Mouse (Mus musculus) MEL (cell line): Measurements from ENCODE around the gene Tmem132d. TPM values are rescaled to one million over a fixed set of nuclear protein-coding genes. Genes with fewer than 3 reads are reported as not detected.

Source experiments
- DNase-seq: peaks from one replicate; pipeline ENCODE4 v3.0.0; 2011; ENCODE audit warnings: low read depth, low spot score
- H3K27ac ChIP-seq: 2 replicates; pipeline ENCODE4 v1.5.1; 2012; ENCODE audit warnings: low read depth, mild to moderate bottlenecking, control low read depth, low read length, moderate library complexity; ENCODE audit not compliant: control insufficient read depth
- H3K27me3 ChIP-seq, 2 experiments: fragments of 150-350 bp in 1 of 2; sonication (generic) in 1 of 2; 2 replicates each; pipeline ENCODE4 v1.6.1; 2012; ENCODE audit warnings: low read length in 2 of 2, mild to moderate bottlenecking in 2 of 2, improper control_type of control experiment in 1 of 2, moderate library complexity in 1 of 2; ENCODE audit not compliant: insufficient read depth in 2 of 2, control insufficient read depth in 1 of 2
- H3K36me3 ChIP-seq, 2 experiments: 2 replicates each; pipeline ENCODE4 v1.6.1; 2012 to 2014; ENCODE audit warnings: low read length in 2 of 2, improper control_type of control experiment in 1 of 2, inconsistent platforms in 1 of 2, mild to moderate bottlenecking in 1 of 2; ENCODE audit not compliant: insufficient read depth in 2 of 2, control insufficient read depth in 1 of 2
- H3K4me1 ChIP-seq, 2 experiments: fragments of 150-350 bp in 1 of 2; sonication (generic) in 1 of 2; 2 replicates each; pipeline ENCODE4 v1.6.1; 2012; ENCODE audit warnings: low read length in 2 of 2, improper control_type of control experiment in 1 of 2, mild to moderate bottlenecking in 1 of 2; ENCODE audit not compliant: insufficient read depth in 2 of 2, control insufficient read depth in 1 of 2
- H3K4me3 ChIP-seq, 2 experiments: fragments of 150-350 bp in 1 of 2; sonication (generic) in 1 of 2; 2 replicates each; pipeline ENCODE4 v1.5.1; 2012; ENCODE audit warnings: low read depth in 2 of 2, low read length in 2 of 2, mild to moderate bottlenecking in 2 of 2, moderate library complexity in 2 of 2, control low read depth in 1 of 2, improper control_type of control experiment in 1 of 2; ENCODE audit not compliant: control insufficient read depth in 1 of 2, insufficient read depth in 1 of 2
- H3K79me2 ChIP-seq: 2 replicates; pipeline ENCODE4 v1.6.1; 2012; ENCODE audit warnings: mild to moderate bottlenecking, low read length, moderate library complexity; ENCODE audit not compliant: control insufficient read depth, poor library complexity, insufficient read depth
- H3K9ac ChIP-seq: 2 replicates; pipeline ENCODE4 v1.6.1; 2012; ENCODE audit warnings: low read depth, mild to moderate bottlenecking, control low read depth, low read length, moderate library complexity; ENCODE audit not compliant: control insufficient read depth, poor library complexity, severe bottlenecking
- H3K9me3 ChIP-seq: fragments of 150-350 bp; sonication (generic); replicated peaks from 2 replicates; pipeline ENCODE4 v1.6.1; 2012; ENCODE audit warnings: mild to moderate bottlenecking, low read length, improper control_type of control experiment, moderate library complexity; ENCODE audit not compliant: insufficient read depth
- CHD1 ChIP-seq: IDR thresholded peaks from 2 replicates; pipeline ENCODE4 v1.6.1; 2012; ENCODE audit warnings: low read depth, mild to moderate bottlenecking, inconsistent platforms, low read length, improper control_type of control experiment
- CHD2 ChIP-seq: IDR thresholded peaks from 2 replicates; pipeline ENCODE4 v1.6.1; 2011; ENCODE audit warnings: low read length, improper control_type of control experiment
- E2F4 ChIP-seq: IDR thresholded peaks from 2 replicates; pipeline ENCODE4 v1.6.1; 2011; ENCODE audit warnings: low read depth, low read length, improper control_type of control experiment, borderline replicate concordance
- ETS1 ChIP-seq: IDR thresholded peaks from 2 replicates; pipeline ENCODE4 v1.6.1; 2012; ENCODE audit warnings: low read depth, mild to moderate bottlenecking, inconsistent platforms, low read length, improper control_type of control experiment, moderate library complexity
- GABPA ChIP-seq: IDR thresholded peaks from 2 replicates; pipeline ENCODE4 v1.6.1; 2012; ENCODE audit warnings: low read depth, mild to moderate bottlenecking, inconsistent platforms, low read length, improper control_type of control experiment, moderate library complexity
- GATA1 ChIP-seq: IDR thresholded peaks from 2 replicates; pipeline ENCODE4 v1.6.1; 2011; ENCODE audit warnings: low read depth, low read length, improper control_type of control experiment
- MAFK ChIP-seq: IDR thresholded peaks from 2 replicates; pipeline ENCODE4 v1.6.1; 2011; ENCODE audit warnings: low read depth, mild to moderate bottlenecking, low read length, improper control_type of control experiment, borderline replicate concordance
- MAX ChIP-seq: IDR thresholded peaks from 2 replicates; pipeline ENCODE4 v1.6.1; 2011; ENCODE audit warnings: low read length, improper control_type of control experiment
- MAZ ChIP-seq: IDR thresholded peaks from 2 replicates; pipeline ENCODE4 v1.6.1; 2012; ENCODE audit warnings: low read depth, mild to moderate bottlenecking, inconsistent platforms, low read length, improper control_type of control experiment
- MEF2A ChIP-seq: IDR thresholded peaks from 2 replicates; pipeline ENCODE4 v1.6.1; 2014; ENCODE audit warnings: low read depth, mild to moderate bottlenecking, inconsistent platforms, low read length, improper control_type of control experiment; ENCODE audit not compliant: poor library complexity, insufficient replicate concordance, severe bottlenecking; ENCODE audit errors: extremely low read depth
- MXI1 ChIP-seq: IDR thresholded peaks from 2 replicates; pipeline ENCODE4 v1.6.1; 2011; ENCODE audit warnings: mild to moderate bottlenecking, low read depth, low read length, improper control_type of control experiment
- MYB ChIP-seq: IDR thresholded peaks from 2 replicates; pipeline ENCODE4 v1.6.1; 2011; ENCODE audit warnings: mild to moderate bottlenecking, low read depth, low read length, improper control_type of control experiment
- NRF1 ChIP-seq: IDR thresholded peaks from 2 replicates; pipeline ENCODE4 v1.6.1; 2014; ENCODE audit warnings: low read depth, mild to moderate bottlenecking, inconsistent platforms, low read length, improper control_type of control experiment, moderate library complexity; ENCODE audit not compliant: poor library complexity, insufficient read depth, severe bottlenecking
- POLR2AphosphoS5 ChIP-seq: IDR thresholded peaks from 2 replicates; pipeline ENCODE4 v1.6.1; 2012; ENCODE audit warnings: low read depth, borderline replicate concordance, mild to moderate bottlenecking, inconsistent platforms, low read length, moderate library complexity, mixed read lengths
- RAD21 ChIP-seq: IDR thresholded peaks from 2 replicates; pipeline ENCODE4 v1.6.1; 2011; ENCODE audit warnings: mild to moderate bottlenecking, low read depth, low read length, improper control_type of control experiment
- RCOR1 ChIP-seq: IDR thresholded peaks from 2 replicates; pipeline ENCODE4 v1.6.1; 2012; ENCODE audit warnings: low read depth, mild to moderate bottlenecking, inconsistent platforms, low read length, improper control_type of control experiment
- SIN3A ChIP-seq: IDR thresholded peaks from 2 replicates; pipeline ENCODE4 v1.6.1; 2012; ENCODE audit warnings: low read length, improper control_type of control experiment, inconsistent platforms
- SMC3 ChIP-seq: IDR thresholded peaks from 2 replicates; pipeline ENCODE4 v1.6.1; 2011; ENCODE audit warnings: low read depth, low read length, improper control_type of control experiment
- TCF12 ChIP-seq: IDR thresholded peaks from 2 replicates; pipeline ENCODE4 v1.6.1; 2014; ENCODE audit warnings: low read depth, mild to moderate bottlenecking, inconsistent platforms, low read length, improper control_type of control experiment, moderate library complexity
- UBTF ChIP-seq: IDR thresholded peaks from 2 replicates; pipeline ENCODE4 v1.6.1; 2012; ENCODE audit warnings: low read depth, mild to moderate bottlenecking, inconsistent platforms, low read length, improper control_type of control experiment, moderate library complexity, borderline replicate concordance; ENCODE audit not compliant: insufficient read depth
- USF1 ChIP-seq: IDR thresholded peaks from 2 replicates; pipeline ENCODE4 v1.6.1; 2014; ENCODE audit warnings: low read depth, mild to moderate bottlenecking, inconsistent platforms, low read length, improper control_type of control experiment, moderate library complexity
- ZC3H11A ChIP-seq: IDR thresholded peaks from 2 replicates; pipeline ENCODE4 v1.6.1; 2012; ENCODE audit warnings: low read depth, mild to moderate bottlenecking, inconsistent platforms, low read length, improper control_type of control experiment
- polyA plus RNA-seq, 2 experiments: library from polyadenylated mRNA; stranded (reverse) in 1 of 2; unstranded in 1 of 2; fragments of >175 nt in 1 of 2; fragments of >200 nt in 1 of 2; gene quantifications; 2 replicates each; pipeline versions ENCODE4 v1.2.1 to v1.2.4; 2012; ENCODE audit warnings: low replicate concordance in 2 of 2, low read depth in 1 of 2; ENCODE audit not compliant: insufficient read length in 2 of 2, insufficient read depth in 1 of 2, missing spikeins in 1 of 2
- total RNA-seq: library from RNA; depleted of rRNA; stranded (reverse); fragments of 300-350 nt; gene quantifications from 2 replicates; pipeline ENCODE4 v1.2.3, GENCODE M21; 2012; rRNA removed

Gene Tmem132d
- not detected in 2 replicates for total RNA-seq
- polyA plus RNA-seq: not detected

GRCm38 (mm10) chr5:128432916-128433315 is at the start of gene Tmem132d:
Gene Tmem132d (minus strand): TSS chr5:128433077.
- DNase-seq: no peak
- Histone ChIP-seq H3K4me3 (no peak within 1 kb of the TSS), H3K27ac (no peak within 1 kb of the TSS), H3K9me3 (no peaks in the 10 kb centered on the region), H3K36me3 (no peaks in the 10 kb centered on the region), H3K9ac (no peak within 1 kb of the TSS), H3K27me3 (no peaks in the 10 kb centered on the region), H3K4me1 (no peaks in the 10 kb centered on the region), H3K79me2 (no peaks in the 10 kb centered on the region)
- no peak for TF ChIP-seq UBTF
- no peak for TF ChIP-seq MAFK
- TF ChIP-seq NRF1: no peak
- TF ChIP-seq GATA1: no peak
- no peak for TF ChIP-seq GABPA

- Histone ChIP-seq H3K4me3 (no peak overlapping the region), H3K9ac (no peak overlapping the region), H3K36me3 (no peaks in the 10 kb centered on the region), H3K9me3 (no peaks in the 10 kb centered on the region), H3K27ac (no peak overlapping the region), H3K4me1 (no peaks in the 10 kb centered on the region), H3K27me3 (no peaks in the 10 kb centered on the region), H3K79me2 (no peaks in the 10 kb centered on the region)
- no peak for DNase-seq
- TF ChIP-seq CHD2: no peak
These were observed 47.9 kb upstream of the Tmem132d start for GRCm38 (mm10) chr5:128480816-128481215.

- no peaks in the 10 kb centered on the region for H3K9me3 ChIP-seq
- H3K27ac ChIP-seq: no peak overlapping the region
- no peaks in the 10 kb centered on the region for H3K27me3 ChIP-seq
- no peaks in the 10 kb centered on the region for H3K36me3 ChIP-seq
- DNase-seq: no peak
- no peaks in the 10 kb centered on the region for H3K4me1 ChIP-seq
- no peak overlapping the region for H3K9ac ChIP-seq
- no peaks in the 10 kb centered on the region for H3K79me2 ChIP-seq
- TF ChIP-seq MAX (no peak), TCF12 (no peak), RCOR1 (no peak), MXI1 (no peak), NRF1 (no peak), MYB (no peak), E2F4 (no peak), MEF2A (no peak), POLR2AphosphoS5 (no peak), USF1 (no peak), SIN3A (no peak), CHD1 (no peak), SMC3 (no peak), MAFK (no peak), RAD21 (no peak), MAZ (no peak), ETS1 (no peak), ZC3H11A (no peak)
- no peak overlapping the region for H3K4me3 ChIP-seq
These were observed 42.5 kb upstream of the Tmem132d start for GRCm38 (mm10) chr5:128475372-128475771.
